Mouse (Mus musculus) liver, embryonic 14.5 days (tissue): ENCODE data around the gene Sdc3. TPM values are rescaled to one million over a fixed set of nuclear protein-coding genes. Genes with fewer than 3 reads are reported as not detected.

Experiments
- ATAC-seq: fragments of 200-750 bp; cut with Nextera tagmentation; 2 replicates; pipeline ENCODE4 v1.8.0; 2017; ENCODE audit warnings: moderate number of reproducible peaks, mild to moderate bottlenecking, moderate library complexity; ENCODE audit not compliant: insufficient read depth
- DNase-seq, 3 experiments: peaks; one replicate each; pipeline ENCODE4 v3.0.0-alpha.2; 2012 to 2013; ENCODE audit warnings: low read depth in 3 of 3, low spot score in 3 of 3
- H3K27ac ChIP-seq: fragments of 300-500 bp; sonication (generic); 2 replicates; pipeline ENCODE4 v1.5.1; 2014; ENCODE audit warnings: moderate library complexity, mild to moderate bottlenecking, control low read depth, inconsistent platforms
- H3K27me3 ChIP-seq: fragments of 300-500 bp; sonication (generic); 2 replicates; pipeline ENCODE4 v1.6.1; 2014; ENCODE audit warnings: mild to moderate bottlenecking, low read length, moderate library complexity; ENCODE audit not compliant: control insufficient read depth, insufficient read depth
- H3K36me3 ChIP-seq: fragments of 300-500 bp; sonication (generic); replicated peaks from 2 replicates; pipeline ENCODE4 v1.6.1; 2014; ENCODE audit warnings: low read depth; ENCODE audit not compliant: control insufficient read depth, insufficient read depth
- H3K4me1 ChIP-seq, 2 experiments: fragments of 200-500 bp in 1 of 2; fragments of 300-500 bp in 1 of 2; sonication (generic) in 1 of 2; replicated peaks; 2 replicates each; pipeline ENCODE4 v1.6.1; 2012 to 2014; ENCODE audit warnings: antibody characterized with exemption in 1 of 2, inconsistent platforms in 1 of 2, low read length in 1 of 2; ENCODE audit not compliant: control insufficient read depth in 2 of 2, insufficient read depth in 2 of 2
- H3K4me2 ChIP-seq: fragments of 300-500 bp; sonication (generic); 2 replicates; pipeline ENCODE4 v1.6.1; 2014; ENCODE audit warnings: low read depth, mild to moderate bottlenecking, control low read depth, moderate library complexity
- H3K4me3 ChIP-seq, 2 experiments: fragments of 200-500 bp in 1 of 2; fragments of 300-500 bp in 1 of 2; sonication (generic) in 1 of 2; 2 replicates each; pipeline ENCODE4 v1.5.1; 2012 to 2014; ENCODE audit warnings: low read depth in 2 of 2, low read length in 2 of 2, mild to moderate bottlenecking in 2 of 2, control low read depth in 1 of 2, inconsistent platforms in 1 of 2, moderate library complexity in 1 of 2; ENCODE audit not compliant: insufficient read depth in 1 of 2
- H3K9ac ChIP-seq: fragments of 300-500 bp; sonication (generic); replicated peaks from 2 replicates; pipeline ENCODE4 v1.6.1; 2014; ENCODE audit warnings: mild to moderate bottlenecking, control low read depth, moderate library complexity
- H3K9me3 ChIP-seq: fragments of 300-500 bp; sonication (generic); 2 replicates; pipeline ENCODE4 v1.6.1; 2016; ENCODE audit warnings: low read length, mixed read lengths; ENCODE audit not compliant: control insufficient read depth
- CTCF ChIP-seq: IDR thresholded peaks from 2 replicates; pipeline ENCODE4 v1.5.1; 2016; ENCODE audit warnings: antibody characterized with exemption, low read depth, control low read depth
- EP300 ChIP-seq: IDR thresholded peaks from 2 replicates; pipeline ENCODE4 v1.6.1; 2016; ENCODE audit warnings: antibody characterized with exemption, low read depth
- WGBS: fragments of 180-500 bp; shearing (Covaris S2); extraction: QIAGEN DNeasy Blood & Tissue Kit; methylation state at CpG from one replicate; pipeline ENCODE4 v1.1.7; 2014; ENCODE audit not compliant: insufficient replicate concordance; 5-methylcytosine and 5-hydroxymethylcytosine counted together
- polyA plus RNA-seq, 2 experiments: library from polyadenylated mRNA; depleted of rRNA in 1 of 2; stranded (reverse) in 1 of 2; unstranded in 1 of 2; fragments of >200 nt; fragmentation: Nextera tagmentation in 1 of 2; extraction: Ambion mirVana in 1 of 2; gene quantifications; 2 replicates each; pipeline versions ENCODE4 v1.2.1 to v1.2.3; 2012 to 2014

Gene Sdc3
- polyA plus RNA-seq (2012; rRNA removed) (7.3 and 9.0 TPM in 2 replicates), polyA plus RNA-seq (2014; fragmentation: Nextera tagmentation; extraction: Ambion mirVana) (4.4 and 5.3 TPM in 2 replicates)

DNA sequence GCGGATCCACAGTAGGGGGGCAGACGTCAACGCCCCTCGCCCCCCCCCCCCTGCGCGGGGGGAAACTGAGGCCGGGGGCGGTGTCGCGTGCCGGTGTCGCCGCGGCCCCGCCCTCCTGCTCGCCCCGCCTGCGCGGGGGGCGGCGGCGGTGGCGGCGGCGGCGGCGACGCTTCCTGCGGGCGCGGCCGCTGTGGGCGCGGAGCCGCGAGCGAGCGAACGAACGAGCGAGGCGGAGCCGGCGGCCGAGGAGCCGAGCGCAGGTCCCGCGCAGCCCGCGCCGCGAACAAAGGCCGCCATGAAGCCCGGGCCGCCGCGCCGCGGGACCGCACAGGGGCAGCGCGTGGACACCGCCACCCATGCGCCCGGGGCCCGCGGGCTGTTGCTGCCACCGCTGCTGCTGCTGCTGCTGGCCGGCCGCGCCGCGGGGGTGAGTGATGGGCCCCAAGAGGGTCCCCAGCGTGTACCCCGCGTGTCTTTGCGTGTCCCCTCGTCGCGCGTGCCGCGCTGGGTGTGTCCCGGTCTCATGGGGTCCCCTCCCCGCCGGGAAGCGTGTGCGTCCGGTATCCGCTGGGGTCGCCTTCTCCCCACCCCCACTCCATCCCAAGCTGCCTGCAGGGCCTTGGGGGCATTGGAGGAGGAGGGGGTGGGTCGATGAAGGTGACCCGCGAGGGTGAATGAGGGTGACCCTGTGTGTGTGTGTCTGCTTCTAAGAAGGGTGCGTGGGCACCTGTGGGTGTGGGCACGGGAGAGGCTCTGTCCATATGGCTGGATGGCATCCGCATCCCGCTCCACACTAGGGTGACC, at the start of gene Sdc3:
TSS of gene Sdc3 (plus strand) at position 162 of the 804 bp plus-strand sequence.
- Histone ChIP-seq H3K4me3 (peak within 1 kb of the TSS; percentile 15 to 47), H3K9me3 (no peaks in the 10 kb centered on the region), H3K36me3 (no peaks in the 10 kb centered on the region), H3K4me1 (no peaks in the 10 kb centered on the region), H3K4me2 (peak within 1 kb of the TSS; percentile 56), H3K27me3 (peaks cover 34% of the 10 kb centered on the region), H3K9ac (no peak within 1 kb of the TSS), H3K27ac (no peak within 1 kb of the TSS)
- WGBS, result 4% methylated on average over 66 of the region's 99 CpGs
- no peak for DNase-seq
- no peak for TF ChIP-seq CTCF
- no peak for ATAC-seq

DNA sequence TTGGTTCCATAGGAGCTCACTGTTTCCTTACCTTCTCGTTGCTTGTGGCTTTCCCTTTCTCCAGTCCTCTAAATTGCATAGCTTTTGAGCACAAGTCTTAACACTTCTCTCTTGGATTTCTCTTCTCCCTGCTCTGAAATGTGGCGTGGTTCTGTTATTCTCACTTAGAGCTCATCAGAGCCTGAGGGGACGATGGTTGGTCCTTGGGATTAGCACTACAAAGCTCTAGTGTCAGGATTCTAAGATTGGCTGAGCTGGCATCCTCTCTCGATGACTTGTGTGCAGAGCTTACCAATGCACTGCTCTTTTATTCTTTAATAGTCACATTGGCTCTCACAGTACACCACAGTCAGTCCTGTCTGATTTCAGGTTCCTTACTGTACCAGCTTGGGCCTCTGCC, 48.3 kb upstream of the Sdc3 start:
- H3K9ac ChIP-seq, result no peak overlapping the region
- no peak for ATAC-seq
- H3K9me3 ChIP-seq, result no peaks in the 10 kb centered on the region
- no peaks in the 10 kb centered on the region for H3K27me3 ChIP-seq
- H3K36me3 ChIP-seq, result peaks cover 83% of the 10 kb centered on the region
- no peak for DNase-seq
- no peaks in the 10 kb centered on the region for H3K4me1 ChIP-seq
- 81% methylated on average over 4 of the region's 4 CpGs for WGBS
- no peak overlapping the region for H3K27ac ChIP-seq
- H3K4me2 ChIP-seq, result no peak overlapping the region
- TF ChIP-seq CTCF (no peak), EP300 (no peak)
- H3K4me3 ChIP-seq, result no peak overlapping the region

DNA sequence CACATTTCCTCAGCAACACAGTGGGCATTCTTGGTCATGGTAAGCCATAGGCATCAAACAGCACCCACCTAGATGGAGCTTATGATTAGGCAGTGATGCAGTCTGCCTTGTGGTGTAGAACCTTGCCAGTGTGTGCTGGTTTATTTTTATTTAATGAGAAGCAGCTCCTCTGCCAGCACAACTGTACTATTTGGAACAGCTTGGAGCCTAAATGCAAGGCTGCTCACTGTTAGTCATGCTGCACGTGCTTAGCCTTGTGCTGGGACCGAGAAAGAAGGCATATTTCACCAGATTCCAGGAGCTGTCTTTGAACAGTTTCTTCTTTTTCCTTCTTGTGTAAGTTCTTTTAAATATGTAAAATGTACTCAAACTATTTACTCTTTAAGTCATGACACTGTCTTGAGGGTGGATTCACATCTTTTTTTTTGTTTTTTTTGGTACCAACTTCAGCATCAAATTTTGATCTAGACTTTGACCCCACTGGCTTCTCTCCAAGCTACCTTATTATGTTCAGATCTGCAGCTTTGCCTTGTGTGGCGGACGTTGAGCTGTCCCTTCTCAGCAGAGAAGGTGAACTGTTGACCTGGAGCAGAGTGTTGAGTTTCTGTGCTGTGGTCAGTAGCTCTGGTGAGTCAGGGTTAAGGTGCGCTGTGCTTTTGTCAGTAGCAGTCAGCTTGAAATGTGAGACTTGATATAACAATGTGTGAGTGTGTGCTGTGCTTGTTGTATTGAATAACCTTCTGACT, 46.6 kb upstream of the Sdc3 start:
- no peak for DNase-seq
- 87% methylated on average over 5 of the region's 5 CpGs for WGBS

DNA sequence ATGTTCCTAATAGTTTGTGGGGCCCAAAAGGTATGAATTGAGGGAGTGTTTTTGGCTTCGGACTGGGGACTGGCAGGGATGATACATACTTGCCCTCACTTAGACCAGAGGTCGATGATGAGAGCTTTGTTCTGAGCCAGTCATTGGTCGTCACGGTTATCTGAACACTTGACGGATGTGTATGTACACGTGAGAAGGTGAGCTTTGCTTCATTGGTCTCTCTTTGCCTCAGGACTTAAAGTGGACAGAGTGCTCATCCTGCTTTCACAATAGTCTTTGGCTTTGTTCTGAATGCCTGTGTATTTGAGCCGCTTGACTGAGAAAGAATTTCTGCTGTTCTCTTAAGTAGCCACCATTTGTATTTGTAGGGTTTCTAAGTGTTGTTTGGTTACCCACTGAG, 42.8 kb upstream of the Sdc3 start:
- DNase-seq, result no peak

More for the DNA sequence above, 46.6 kb upstream of the Sdc3 start:
- Histone ChIP-seq H3K9ac (no peak overlapping the region), H3K4me2 (no peak overlapping the region), H3K9me3 (no peaks in the 10 kb centered on the region), H3K36me3 (peaks cover 96% of the 10 kb centered on the region), H3K4me3 (no peak overlapping the region), H3K4me1 (no peaks in the 10 kb centered on the region), H3K27me3 (no peaks in the 10 kb centered on the region), H3K27ac (no peak overlapping the region)
- no peak for ATAC-seq
- TF ChIP-seq CTCF, result no peak
- no peak for TF ChIP-seq EP300

DNA sequence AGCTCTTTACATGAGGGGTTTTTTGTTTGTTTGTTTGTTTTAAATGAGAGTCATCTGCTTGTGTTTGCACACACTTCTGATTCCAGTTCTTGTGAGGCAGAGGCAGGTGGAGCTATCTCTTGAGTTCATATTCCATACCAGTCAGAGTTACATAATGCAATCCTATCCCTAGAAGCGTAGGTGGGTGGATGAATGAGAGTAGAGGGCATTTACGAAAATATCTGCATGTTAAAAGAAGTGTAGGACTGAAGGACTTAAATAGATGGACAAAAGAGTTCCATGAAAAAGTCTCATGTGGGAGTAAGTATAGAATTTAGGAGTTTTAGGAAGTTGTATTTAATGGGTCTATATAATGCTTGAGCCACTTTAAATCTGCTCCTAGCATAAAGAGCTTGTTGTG, 40.4 kb upstream of the Sdc3 start:
- no peaks in the 10 kb centered on the region for H3K9me3 ChIP-seq
- no peak overlapping the region for H3K27ac ChIP-seq
- no peaks in the 10 kb centered on the region for H3K27me3 ChIP-seq
- H3K36me3 ChIP-seq, result peaks cover 96% of the 10 kb centered on the region
- DNase-seq (no peak), ATAC-seq (no peak)
- no peak for TF ChIP-seq EP300
- no peak for TF ChIP-seq CTCF
- no peak overlapping the region for H3K4me2 ChIP-seq
- 84% methylated on average over 2 of the region's 2 CpGs for WGBS
- H3K4me3 ChIP-seq, result no peak overlapping the region
- no peak overlapping the region for H3K9ac ChIP-seq
- no peaks in the 10 kb centered on the region for H3K4me1 ChIP-seq

More for the DNA sequence above, 42.8 kb upstream of the Sdc3 start:
- no peak overlapping the region for H3K27ac ChIP-seq
- no peak overlapping the region for H3K4me2 ChIP-seq
- no peaks in the 10 kb centered on the region for H3K27me3 ChIP-seq
- TF ChIP-seq EP300, result no peak
- H3K36me3 ChIP-seq, result peaks cover 98% of the 10 kb centered on the region
- H3K4me3 ChIP-seq, result no peak overlapping the region
- WGBS, result 85% methylated on average over 7 of the region's 7 CpGs
- no peak overlapping the region for H3K9ac ChIP-seq
- no peaks in the 10 kb centered on the region for H3K9me3 ChIP-seq
- H3K4me1 ChIP-seq, result no peaks in the 10 kb centered on the region
- no peak for ATAC-seq
